Mouse (Mus musculus) thymus, postnatal 36 days (tissue): Measurements from ENCODE around the gene Gtpbp1.

ENCODE experiments used
- DNase-seq, 2 experiments: peaks; one replicate each; pipeline ENCODE4 v3.0.0; 2022; ENCODE audit warnings: mixed read lengths in 2 of 2

The Gtpbp1 gene

DNA sequence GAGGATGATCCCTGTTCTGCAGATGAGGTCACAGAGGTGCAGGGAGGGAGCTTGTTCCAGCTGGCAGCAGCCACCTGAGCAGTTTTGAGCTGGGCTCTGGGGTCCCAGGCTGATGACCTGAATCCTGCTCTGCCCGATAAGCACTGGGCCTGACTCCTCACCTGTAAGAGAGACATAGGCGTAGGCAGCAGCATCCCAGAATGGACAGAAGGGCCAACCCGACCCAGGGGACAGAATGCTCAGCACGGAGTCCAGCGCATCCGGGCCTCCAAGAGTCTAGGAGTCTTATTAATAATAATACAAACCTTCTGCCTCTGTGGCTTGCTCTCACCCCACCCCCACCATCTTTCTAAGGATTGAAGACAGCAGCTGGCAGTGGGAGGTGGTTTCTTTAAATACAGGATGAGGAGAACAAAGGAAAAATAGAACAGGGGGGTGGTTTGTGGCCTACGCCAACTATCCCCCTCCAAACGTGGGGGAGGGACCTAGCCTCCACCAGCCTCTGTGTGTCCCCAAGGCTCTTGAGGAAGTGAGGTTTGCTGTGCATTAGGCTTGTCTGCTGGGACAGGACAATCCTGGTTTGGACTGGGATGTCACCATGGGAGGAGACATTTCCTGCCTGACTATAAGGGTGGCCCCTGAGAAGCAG lies 65.5 kb downstream of the Gtpbp1 start:
- DNase-seq: peak in 1 of 2 experiments; percentile 33

DNA sequence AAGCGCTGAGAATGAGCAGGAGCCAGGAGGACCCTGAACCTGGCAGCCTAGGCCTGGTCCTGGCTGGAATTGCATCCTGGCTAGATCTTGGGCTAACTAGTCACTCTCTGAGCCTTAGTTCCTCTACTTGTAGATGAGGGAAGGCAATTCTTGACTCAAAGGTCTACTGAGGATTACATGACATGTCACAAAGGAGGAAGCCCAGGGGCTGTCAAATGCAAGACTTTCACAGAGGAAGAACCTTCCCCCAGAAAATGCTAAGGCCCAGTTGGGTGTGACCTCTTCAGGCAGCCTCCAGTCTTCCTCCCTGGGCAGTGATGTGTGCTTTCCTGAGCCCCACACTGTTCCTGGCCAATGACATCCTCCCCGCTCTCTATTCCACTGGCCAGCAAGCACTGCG lies 66.5 kb downstream of the Gtpbp1 start:
- DNase-seq: no peak

DNA sequence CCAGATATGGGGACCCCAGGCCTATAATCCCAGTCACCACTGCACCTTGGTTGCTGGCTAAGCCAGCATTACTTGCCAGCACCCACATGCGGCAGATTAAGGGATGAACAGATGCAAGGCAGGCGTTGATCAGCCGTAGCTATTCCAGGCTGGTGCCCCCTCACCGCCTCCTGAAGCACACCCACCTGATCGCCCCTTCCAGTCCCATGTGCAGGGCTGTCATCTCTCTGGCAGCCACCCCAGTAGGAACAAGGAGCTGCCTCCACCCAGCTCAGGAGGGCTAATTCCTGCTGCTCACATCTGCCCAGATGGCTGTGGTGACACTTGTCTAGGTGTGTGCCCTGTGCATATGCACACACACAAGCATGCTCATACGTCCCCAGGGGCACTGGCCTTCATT lies 70.3 kb downstream of the Gtpbp1 start:
- no peak for DNase-seq

DNA sequence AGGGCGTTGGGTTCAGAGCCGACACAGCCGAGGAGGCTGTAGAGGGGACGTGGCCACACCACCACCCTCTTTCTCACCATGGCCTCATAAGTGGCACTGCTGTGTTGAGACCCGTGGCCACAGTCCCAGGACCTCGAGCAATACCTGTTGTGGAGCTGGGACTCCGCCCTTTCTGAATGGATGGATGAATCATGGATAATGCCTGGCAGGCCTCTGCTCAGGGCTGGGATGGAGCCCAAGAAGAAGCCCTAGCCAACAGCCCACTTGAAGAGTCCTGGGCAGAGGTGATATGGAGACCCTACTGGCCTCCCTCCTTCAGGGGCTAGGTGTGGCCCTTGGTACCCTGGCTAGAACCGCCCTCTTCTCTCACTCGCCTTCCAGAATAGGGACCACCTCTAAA lies 72.4 kb downstream of the Gtpbp1 start:
- DNase-seq: no peak

DNA sequence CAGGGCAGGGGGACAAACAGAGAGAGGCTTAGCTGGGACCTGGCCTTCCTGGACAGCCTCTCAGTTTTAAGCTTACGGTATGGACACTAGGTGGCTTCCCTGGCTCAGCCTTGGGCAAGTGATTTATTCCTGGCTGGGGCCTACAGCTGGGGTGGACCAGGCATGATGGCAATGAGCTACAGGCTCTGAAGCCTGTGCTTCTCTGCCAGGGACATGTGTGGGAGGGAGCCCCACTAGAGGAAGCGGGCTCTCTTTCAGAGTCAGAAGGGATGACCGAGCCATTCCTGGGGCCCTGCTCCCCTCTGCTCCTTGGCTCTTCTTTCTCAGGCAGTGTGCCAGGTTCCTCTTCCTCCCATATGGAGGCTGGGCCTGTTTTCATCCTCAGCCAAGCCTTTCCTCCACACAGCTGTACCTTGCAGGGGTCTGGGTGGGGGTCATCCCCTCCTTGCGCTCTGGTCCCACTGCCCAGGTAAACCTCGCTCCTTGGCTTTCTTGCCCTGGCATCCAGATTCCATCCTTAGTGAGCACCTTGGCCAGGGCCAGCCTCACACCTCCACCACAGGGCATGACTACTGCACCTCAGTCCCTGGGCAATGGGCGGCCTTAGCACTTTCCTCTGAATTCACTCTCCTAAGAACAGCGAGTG lies 73.1 kb downstream of the Gtpbp1 start:
- no peak for DNase-seq

DNA sequence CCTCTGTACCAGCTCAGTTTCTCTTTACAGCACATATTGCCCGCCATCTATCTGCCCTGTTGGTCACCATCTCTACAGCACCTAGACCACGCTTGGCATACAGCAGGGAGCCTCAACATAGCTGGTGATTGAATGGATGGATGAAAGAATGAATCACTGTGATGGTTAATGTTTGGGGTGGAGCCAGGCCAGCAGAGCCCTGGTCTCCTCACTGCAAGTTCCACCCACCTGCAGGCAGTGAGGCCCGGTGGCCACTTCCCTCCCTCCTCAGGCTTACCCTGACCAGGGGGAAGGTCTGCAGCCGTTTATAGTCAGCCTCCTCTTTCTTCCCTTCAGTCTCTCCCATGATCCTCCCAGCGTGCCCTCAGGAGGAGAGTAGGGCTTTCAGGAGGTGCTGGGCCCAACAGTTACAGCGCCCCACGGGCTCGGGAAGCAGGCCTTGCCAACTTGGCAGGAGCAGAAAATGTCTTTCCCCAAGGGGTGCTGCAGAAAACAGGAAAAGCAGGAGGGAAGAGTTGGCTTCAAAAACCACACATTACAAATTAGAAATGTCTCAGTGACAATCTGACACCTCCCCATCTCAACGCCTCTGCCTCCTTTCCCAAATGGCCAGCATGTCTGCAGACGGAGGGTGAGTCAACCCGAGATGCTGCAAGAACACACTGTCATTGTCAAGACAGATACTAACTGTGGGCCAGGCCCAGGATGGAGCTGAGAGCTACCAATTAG lies 74.1 kb downstream of the Gtpbp1 start:
- no peak for DNase-seq

DNA sequence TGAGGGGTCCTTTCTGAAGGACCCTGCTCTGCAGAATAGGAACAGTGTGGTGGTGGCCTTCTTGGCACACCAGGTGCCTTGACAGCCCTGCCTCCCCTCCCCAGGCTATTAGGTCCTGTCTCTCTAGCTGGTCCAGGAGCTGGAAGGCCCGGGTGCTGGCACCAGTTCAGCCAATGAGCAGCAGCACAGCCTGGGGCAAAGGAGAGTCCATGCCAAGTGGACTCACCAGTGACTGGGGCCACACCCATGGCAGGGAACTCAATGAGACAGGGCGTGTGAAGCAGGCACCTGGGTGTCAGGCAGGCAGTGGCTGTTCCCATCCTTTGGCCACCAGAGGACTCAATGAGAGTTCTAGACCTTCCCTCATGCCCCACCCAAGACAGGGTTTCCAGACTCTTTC lies 74.7 kb downstream of the Gtpbp1 start:
- DNase-seq: no peak

DNA sequence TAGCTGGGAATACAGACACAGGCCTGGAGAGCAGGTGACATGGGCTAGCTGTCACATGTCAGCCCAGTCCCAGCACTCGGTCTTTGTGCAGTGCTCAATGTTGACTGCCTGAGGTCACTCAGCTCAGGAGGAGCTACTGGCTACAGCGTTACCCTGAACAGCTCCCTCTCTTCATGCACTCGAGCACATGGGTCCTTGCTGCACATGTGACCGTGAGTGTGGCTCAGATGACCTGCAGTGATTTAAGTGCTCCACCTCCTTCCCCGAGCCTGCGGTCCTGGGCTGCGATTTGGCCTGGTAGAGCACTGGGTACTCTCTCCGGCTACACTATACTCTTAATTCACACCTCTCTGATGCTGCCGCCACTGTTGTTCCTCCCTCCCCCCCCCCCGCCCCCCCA lies 75.5 kb downstream of the Gtpbp1 start:
- no peak for DNase-seq

DNA sequence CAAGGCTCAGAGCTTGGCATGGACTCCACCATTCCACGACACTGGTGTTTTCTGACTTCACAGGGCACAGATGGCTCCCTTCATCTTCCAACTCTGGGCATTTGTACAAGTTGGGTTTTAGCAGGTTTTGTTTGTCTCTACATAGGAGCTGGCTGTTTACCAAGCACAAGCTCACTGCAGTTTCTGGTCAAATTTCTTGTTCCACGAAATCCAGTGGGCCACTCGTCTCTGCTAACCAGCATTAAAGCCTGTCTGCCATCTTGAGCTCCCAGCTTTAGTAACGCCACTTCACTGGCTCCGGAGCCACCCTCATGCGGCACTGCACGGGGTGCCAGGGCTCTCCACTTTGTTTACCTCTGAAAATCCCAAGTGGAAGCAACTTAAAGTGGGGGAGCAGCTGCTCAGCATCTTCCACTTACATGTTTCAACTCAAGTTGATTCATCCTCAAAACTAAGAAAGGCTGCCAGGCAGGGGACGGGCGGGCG lies 76.0 kb downstream of the Gtpbp1 start:
- no peak for DNase-seq

DNA sequence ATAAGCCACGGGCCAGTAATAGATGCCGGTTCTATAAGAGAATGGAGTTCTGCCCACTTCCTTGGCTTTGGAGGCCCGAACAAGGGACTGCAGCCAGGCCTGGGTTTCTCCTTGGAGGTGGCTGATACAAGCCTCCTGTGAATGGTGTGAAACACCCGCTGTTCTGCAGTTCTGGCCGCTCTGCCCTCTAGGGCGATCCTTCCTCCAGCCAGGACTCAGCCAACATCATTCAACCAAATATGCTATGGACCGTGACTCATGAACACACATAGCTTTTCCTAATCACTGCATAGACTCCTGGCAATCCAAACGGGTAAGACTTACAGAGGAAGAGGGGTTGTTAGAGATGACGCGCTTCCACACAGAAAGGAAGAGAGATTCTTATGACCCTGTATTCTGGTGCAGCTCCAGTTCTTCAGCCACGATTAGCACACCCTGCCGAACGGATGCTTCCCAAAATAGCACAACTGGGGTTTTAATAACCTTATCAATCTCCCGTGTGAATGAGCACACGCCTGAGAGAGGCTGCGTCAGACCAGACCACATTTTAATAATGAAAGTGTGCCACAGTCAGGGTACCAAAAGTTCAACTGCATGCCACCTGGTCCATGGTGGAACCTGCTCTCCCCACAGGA lies 76.8 kb downstream of the Gtpbp1 start:
- DNase-seq: no peak

DNA sequence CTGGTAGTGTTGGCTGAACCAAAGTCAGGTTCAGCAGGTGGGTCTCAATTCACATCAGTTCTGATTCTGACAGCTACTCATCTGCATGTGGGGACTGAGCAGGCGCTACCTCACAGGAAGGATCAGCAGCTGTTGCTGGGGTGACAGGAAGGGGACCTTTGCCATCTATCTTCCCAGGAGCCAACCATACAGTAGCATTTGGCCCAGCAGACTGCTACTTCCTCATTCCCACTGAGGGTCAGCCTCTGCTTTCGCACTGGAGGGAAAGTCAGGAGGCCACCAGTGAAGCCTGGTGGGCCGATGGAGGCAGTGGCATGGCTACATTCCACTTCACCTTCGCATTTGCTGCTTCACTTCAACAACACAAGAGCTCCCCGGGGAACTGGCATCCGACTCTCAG lies 77.7 kb downstream of the Gtpbp1 start:
- DNase-seq: no peak

DNA sequence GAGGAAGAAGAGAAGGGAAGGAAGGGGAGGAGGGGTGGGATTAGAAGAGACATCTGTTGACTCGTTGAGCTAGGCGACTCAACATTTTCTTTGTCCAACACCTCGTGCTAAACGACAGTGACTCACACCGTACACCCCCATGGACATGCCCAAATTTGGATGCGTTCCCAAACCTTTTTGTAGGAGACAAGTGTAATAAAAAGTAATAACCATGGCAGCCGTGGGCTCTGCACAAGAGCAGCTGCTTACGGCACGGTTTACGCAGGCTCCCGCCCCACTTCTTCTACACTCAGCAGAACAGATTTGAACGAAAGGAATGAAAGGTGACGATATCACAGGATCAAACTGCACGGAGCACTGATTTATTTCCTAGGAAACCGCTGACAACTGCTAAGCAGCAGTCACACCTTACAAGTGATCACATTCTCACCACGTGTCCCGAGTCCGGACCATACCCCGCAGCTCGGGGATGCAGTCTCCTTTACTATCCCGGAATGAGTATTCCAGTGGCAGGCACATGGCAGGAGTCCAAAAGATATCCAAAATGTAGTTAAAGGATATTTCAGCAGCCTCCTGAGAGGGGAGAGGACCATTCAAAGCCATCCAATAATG lies 80.1 kb downstream of the Gtpbp1 start:
- no peak for DNase-seq
